Mouse (Mus musculus): ENCODE data around the gene Fam214b. TPM values are rescaled to one million over a fixed set of nuclear protein-coding genes. Genes with fewer than 3 reads are reported as not detected.

Fam214b gene
- 10 to 100 TPM; 27.6 to 28.1 TPM for total RNA-seq (2021)
- long read RNA-seq, experiment 1, transcript Fam214b-201 (9 exons, 3,074 nt), result major isoform, 5 of 32 reads
- long read RNA-seq, experiment 1, partial matches to known transcripts, result 8 of 32 reads
- long read RNA-seq, experiment 1, other reads (novel, unspliced or antisense), result 12 of 32 reads
- long read RNA-seq, experiment 2, transcript Fam214b-201 (9 exons, 3,074 nt), result minor isoform, 5 of 34 reads
- long read RNA-seq, experiment 2, transcript Fam214b-202 (9 exons, 3,107 nt), result major isoform, 9 of 34 reads
- long read RNA-seq, experiment 2, partial matches to known transcripts, result 7 of 34 reads
- long read RNA-seq, experiment 2, other reads (novel, unspliced or antisense), result 9 of 34 reads

DNA sequence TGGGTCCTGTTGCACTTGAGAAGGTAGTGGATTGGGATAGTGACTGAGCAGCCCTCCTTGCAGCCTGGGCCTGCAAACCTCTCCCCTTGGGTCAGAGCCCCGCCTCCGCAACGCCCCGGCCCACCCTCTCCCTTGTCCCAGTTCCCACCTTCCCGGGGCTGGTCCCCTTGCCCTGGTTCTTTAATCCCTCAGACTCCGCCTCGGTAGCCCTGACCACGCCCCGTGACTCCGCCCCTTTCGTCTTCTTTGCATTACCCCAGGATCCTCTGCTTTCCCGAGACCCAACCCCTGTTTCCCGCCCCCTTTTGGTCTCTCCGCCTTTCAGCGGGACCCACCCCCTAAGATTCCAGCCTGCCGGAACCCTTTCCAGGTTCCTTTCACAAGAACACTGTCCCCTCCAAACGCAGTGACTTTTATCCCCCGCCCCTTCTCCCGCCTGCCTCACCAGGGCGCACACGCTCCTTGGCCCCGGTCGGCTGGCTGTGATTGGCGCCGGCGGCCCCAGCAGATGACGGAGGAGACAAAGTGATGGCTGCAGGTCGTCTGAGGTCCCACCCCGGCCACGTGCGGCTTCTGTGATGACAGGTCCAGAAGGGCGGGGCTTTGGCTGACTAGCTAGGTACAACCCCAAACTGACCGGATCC is at the start of gene Fam214b:
Fam214b (minus strand) TSS at position 562 of the 644 bp plus-strand sequence.
- DNase-seq (ENCODE audit: low spot score), result peak; percentile 99

GRCm38 (mm10) chr4:43091183-43091582 is 45.2 kb upstream of the Fam214b start:
- no peak for DNase-seq (ENCODE audit: low spot score)

GRCm38 (mm10) chr4:43089950-43090349 is 43.9 kb upstream of the Fam214b start:
- no peak for DNase-seq (ENCODE audit: low spot score)

DNA sequence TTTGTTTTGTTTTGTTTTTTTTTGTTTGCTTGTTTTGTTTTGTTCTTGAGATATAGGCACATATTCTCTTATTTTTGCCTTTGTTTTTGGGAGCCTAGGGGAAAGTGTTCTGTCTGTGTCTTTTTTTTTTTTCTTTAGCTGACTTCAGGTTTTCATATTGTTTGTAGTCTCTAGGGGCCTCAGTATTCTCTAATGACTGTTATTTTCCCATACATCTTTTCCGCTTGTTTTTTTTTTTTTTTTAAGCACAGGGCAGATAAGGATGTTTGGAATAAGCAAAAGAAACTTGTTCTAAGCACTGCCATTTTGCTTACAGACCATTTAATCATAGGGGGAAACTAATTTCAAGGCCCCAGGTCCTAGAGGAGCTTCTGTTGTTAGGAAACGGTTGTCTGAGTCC is 36.4 kb upstream of the Fam214b start:
- no peak for DNase-seq (ENCODE audit: low spot score)

DNA sequence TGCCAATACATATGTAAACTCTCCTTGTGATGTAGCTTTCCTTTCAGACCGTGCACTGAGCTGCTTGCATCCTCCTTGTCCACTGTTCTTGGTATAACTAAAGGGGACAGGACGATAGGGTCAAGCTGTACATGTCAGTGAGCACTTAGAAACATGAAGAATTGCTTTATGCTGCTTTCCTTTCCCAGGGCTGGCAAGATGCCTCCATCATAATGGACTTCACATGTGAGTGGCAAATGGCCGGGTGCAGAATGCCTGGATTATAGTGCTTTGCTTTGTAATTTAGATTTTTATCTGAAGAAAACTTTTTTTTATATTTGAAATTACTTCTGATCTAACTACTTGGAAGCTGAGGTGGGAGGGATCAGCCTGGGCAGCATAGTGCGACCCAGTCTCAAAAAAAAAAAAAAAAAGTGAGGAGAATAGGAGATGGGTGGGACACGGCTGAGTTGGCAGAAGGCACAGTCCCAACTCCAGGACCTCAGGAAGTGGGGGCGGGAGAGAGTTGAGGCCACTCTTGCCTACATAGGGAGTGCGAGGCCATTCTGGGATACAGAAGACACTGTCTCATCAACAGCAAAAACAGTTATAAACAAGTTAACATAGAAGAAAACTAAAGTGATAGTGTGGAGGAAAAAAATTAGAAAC is 32.2 kb upstream of the Fam214b start:
- no peak for DNase-seq (ENCODE audit: low spot score)

GRCm38 (mm10) chr4:43074923-43075322 is 28.9 kb upstream of the Fam214b start:
- DNase-seq (ENCODE audit: low spot score), result no peak

- DNase-seq (ENCODE audit: low spot score), result no peak
Observed at GRCm38 (mm10) chr4:43065471-43065870, 19.5 kb upstream of the Fam214b start.

DNA sequence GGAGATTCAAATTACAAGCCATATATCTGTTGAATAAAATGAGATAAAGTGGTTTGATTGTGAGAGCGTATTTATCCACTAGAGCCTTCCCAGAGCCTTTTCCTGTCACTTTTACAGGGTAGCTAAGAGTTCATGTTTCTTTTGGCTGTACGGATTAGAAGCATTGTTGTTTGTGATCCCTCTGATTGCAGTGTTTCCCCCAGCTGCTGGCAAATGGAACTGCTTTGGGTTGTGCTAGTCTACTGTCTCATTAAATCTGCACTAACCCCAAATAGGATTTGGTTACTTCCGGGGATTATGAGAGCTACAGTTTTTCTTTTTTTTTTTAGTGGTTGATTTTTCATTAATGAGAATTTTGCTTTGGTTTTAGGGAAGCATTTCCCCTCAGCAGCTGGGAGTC is 14.3 kb upstream of the Fam214b start:
- DNase-seq (ENCODE audit: low spot score), result no peak

- DNase-seq (ENCODE audit: low spot score), result no peak
Observed at GRCm38 (mm10) chr4:43059697-43060096, 13.7 kb upstream of the Fam214b start.

GRCm38 (mm10) chr4:43058753-43059654 is 13.0 kb upstream of the Fam214b start, which contains the start of gene Unc13b:
Gene Unc13b, plus strand, starts transcription at chr4:43058953.
- peak; percentile 81 for DNase-seq (ENCODE audit: low spot score)

DNA sequence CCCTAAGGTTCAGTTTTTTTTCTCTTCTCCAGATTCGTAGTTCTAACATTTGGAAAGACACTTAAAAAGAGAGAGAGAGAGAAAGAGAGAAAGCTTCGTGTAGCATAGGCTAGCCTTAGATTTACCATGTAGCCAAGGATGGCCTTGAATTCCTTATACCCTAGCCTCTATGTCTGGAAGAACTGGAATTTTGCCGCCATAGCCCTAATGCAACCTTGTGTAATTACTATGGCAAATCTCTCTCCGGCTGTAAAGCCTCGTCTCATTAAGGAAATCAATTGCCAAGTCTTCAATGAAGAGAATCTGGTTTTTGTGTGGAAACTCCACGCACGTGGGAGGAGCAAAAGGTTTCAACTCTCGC is 12.4 kb upstream of the Fam214b start:
- DNase-seq (ENCODE audit: low spot score), result no peak

DNA sequence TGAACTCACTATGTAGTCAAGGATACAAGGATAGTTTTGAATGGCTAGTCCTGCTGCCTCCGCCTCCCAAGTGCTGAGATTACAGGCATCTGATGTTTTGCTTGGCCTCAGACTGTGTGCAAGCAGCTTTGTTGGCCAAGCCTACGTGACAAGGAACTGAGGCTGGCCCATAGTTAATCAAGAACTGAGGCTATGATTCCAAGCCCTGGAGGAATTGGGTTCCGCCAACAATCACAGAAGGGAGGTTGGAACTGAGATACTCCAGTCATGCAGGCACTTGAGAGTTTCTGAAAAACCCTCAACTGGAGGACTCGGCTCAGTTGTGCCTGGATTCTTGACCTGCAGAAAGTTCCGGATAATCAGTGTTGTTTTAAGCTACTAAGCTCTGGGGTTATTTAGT is 11.6 kb upstream of the Fam214b start:
- no peak for DNase-seq (ENCODE audit: low spot score)

DNA sequence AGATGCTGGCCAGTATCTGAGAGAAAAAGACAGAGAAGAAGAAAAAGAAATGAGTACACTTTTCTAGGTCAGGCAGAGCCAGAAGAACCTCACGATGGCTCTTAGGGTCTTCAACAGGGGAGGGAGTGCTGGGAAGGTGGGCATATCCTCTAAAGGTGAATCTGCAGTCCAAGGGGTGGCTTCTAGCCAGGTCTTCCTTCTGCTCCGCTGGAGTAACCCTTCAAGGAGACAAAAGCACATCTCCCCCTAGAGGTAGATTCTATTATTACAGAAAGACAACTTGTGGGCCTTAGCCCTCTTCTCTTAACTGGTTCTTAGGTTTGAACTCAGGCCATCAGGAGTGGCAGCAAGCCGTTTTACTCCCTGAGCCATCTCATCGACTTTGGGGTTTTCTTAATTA is 6.6 kb upstream of the Fam214b start:
- peak; percentile 60 for DNase-seq (ENCODE audit: low spot score)

GRCm38 (mm10) chr4:43047231-43047630 is 1.2 kb upstream of the Fam214b start:
- peak; percentile 87 for DNase-seq (ENCODE audit: low spot score)

DNA sequence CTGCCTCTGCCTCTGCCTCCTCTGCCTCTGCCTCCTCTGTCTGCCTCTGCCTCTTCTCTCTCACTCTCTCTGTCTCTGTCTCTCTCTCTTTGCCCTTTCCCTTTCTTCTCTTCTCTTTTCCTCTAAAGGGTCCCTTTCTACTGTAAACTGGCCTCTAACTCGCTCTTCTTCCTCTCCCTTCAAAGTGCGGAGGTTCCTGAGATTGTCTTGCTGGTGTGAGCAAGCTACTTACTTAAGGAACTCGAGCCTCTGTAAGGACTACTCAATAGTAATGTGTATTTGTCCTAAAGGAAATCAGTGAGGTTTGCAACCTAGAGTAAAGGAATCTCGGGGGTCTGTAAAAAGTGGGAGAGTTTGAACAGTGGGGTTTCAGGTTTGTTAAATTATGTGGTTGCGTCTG is 587 bp upstream of the Fam214b start:
- DNase-seq (ENCODE audit: low spot score), result no peak

- DNase-seq (ENCODE audit: low spot score), result no peak
Observed at GRCm38 (mm10) chr4:43045285-43045658, 748 bp downstream of the Fam214b start.

DNA sequence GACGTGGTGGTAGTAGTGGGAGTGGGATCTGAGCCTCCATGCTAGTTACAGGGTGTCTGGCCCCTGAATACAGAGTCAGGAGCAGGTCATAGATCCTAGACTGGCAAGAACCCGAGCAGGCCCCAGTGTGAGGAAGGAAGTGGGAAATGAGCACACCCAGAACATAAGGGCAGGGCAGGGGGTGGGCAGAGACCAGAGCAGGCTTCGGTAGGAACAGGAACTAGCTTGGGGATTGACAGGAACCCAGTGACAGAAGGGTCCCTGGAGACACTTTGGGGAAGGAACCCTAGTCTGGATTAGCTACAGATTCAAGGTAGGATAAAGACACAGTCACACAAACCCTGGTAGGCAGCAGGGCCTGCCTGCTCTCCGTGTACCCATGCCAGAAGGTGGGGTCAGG is 1.3 kb downstream of the Fam214b start:
- no peak for DNase-seq (ENCODE audit: low spot score)

GRCm38 (mm10) chr4:43043644-43044357 is 2.2 kb downstream of the Fam214b start:
- no peak for DNase-seq (ENCODE audit: low spot score)

GRCm38 (mm10) chr4:43040881-43041547 is 5.0 kb downstream of the Fam214b start:
- DNase-seq (ENCODE audit: low spot score), result no peak

- peak; percentile 97 for DNase-seq (ENCODE audit: low spot score)
Observed at GRCm38 (mm10) chr4:43040114-43040572, 5.9 kb downstream of the Fam214b start.
